30 mouse cellular contexts compared by ENCODE assay signal in the genomic region with DNA sequence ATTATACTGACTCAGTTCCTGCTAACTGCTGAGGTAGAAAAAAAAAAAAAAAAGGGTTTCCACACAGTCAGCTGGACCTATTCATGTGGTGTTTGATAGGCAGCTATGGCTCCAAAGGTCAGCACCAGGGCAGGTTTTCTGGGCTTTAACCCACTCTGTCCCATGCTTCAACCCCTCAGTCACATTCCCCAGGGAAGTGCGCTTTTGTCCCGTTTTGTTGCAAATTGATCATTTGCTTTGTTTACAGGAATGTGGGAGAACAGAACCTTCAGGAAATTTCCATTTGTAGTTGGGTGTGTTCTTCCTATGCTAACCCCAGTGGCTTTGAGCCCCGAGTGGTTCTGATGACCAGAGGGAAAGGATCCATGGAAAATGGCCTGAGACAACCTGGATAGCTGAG.
A peak's percentile ranks its signal among the peaks of the same experiment; 100 is the strongest.
DNase-seq lines count a peak whose midpoint lies in the region; ATAC-seq lines count a peak whose summit lies in the region.
"Had no signal": no experiment of that assay in that cellular context is flagged by ENCODE, and none has a peak within 500 bp of the region (broad histone marks: within the 10 kb centered on the region; RNA-seq: fewer than 3 reads in every experiment).

No protein-coding gene starts in this region.

- no peak overlapping the region for H3K27ac ChIP-seq in hindbrain, embryonic 10.5 days
- H3K27ac ChIP-seq in hindbrain, embryonic 14.5 days: no peak overlapping the region
- H3K27ac ChIP-seq: forebrain, embryonic 10.5 days; forebrain, embryonic 13.5 days; gastrocnemius, adult 2 months; heart, embryonic 15.5 days; hindbrain, embryonic 13.5 days had no signal

- no peaks in the 10 kb centered on the region for H3K27me3 ChIP-seq in hindbrain, embryonic 10.5 days (ENCODE audit: insufficient read depth, poor library complexity, severe bottlenecking)
- H3K27me3 ChIP-seq in hindbrain, embryonic 14.5 days (ENCODE audit: control insufficient read depth, insufficient read depth, low read length): no peaks in the 10 kb centered on the region
- H3K27me3 ChIP-seq: forebrain, embryonic 13.5 days; heart, embryonic 12.5 days; heart, embryonic 15.5 days; hindbrain, embryonic 13.5 days had no signal

- peak; percentile 8 for DNase-seq in hindbrain, embryonic 10.5 days (ENCODE audit: low spot score)
- no peak for DNase-seq in hindbrain, embryonic 14.5 days (ENCODE audit: low spot score)
- DNase-seq in testis, postnatal 10 days (ENCODE audit: low spot score): peak; percentile 7
- no peak for DNase-seq in testis, postnatal 14 days (ENCODE audit: low spot score)
- DNase-seq in R1 (ENCODE audit: low read depth, low spot score): peak; percentile 91
- peak; percentile 18 for DNase-seq in embryo, embryonic 11 days
- no peak for DNase-seq in frontal cortex, postnatal 36 days (ENCODE audit: low spot score in 2 of 2)
- no peak for DNase-seq in lung, postnatal 25 days (ENCODE audit: low spot score)
- DNase-seq: adrenal gland, adult 8-10 months; adrenal gland, postnatal 25 days; cerebellum, adult 11-12 months; cerebellum, adult 8-10 months; cerebellum, postnatal 10 days; cerebellum, postnatal 36 days; gastrocnemius, adult 2 months; gastrocnemius, postnatal 14 days; heart, adult 18-20 months; heart, postnatal 10 days; heart, postnatal 36 days; kidney, adult 11 months had no signal

- H3K4me3 ChIP-seq in hindbrain, embryonic 10.5 days: no peak overlapping the region
- no peak overlapping the region for H3K4me3 ChIP-seq in hindbrain, embryonic 14.5 days (replicated peaks; ENCODE audit: low read length)
- H3K4me3 ChIP-seq: forebrain, embryonic 10.5 days; forebrain, embryonic 13.5 days; gastrocnemius, adult 2 months; heart, embryonic 12.5 days; heart, embryonic 15.5 days; hindbrain, embryonic 13.5 days had no signal

- WGBS in hindbrain, embryonic 10.5 days: 51% methylated on average over 3 of the region's 3 CpGs
- 65% methylated on average over 3 of the region's 3 CpGs for WGBS in hindbrain, embryonic 14.5 days

- ATAC-seq in hindbrain, embryonic 14.5 days (ENCODE audit: low FRiP score): no peak
- ATAC-seq: activated CD4-positive, CD25-positive, alpha-beta regulatory T cell, adult 4 months; CD4-positive, CD25-positive, alpha-beta regulatory T cell, adult 4 months; forebrain, embryonic 13.5 days; forebrain, embryonic 16.5 days; Patski had no signal

- H3K4me2 ChIP-seq in hindbrain, embryonic 14.5 days (replicated peaks): no peak overlapping the region
- H3K4me2 ChIP-seq: forebrain, embryonic 13.5 days; heart, embryonic 12.5 days; heart, embryonic 15.5 days; hindbrain, embryonic 13.5 days had no signal

- H3K36me3 ChIP-seq in hindbrain, embryonic 10.5 days: no peaks in the 10 kb centered on the region
- H3K36me3 ChIP-seq in hindbrain, embryonic 14.5 days (replicated peaks; ENCODE audit: control insufficient read depth, insufficient read depth): no peaks in the 10 kb centered on the region
- H3K36me3 ChIP-seq: forebrain, embryonic 10.5 days; G1E; heart, embryonic 12.5 days; heart, embryonic 15.5 days; hindbrain, embryonic 13.5 days had no signal

- H3K9ac ChIP-seq in hindbrain, embryonic 14.5 days: no peak overlapping the region
- H3K9ac ChIP-seq: forebrain, embryonic 13.5 days; heart, embryonic 12.5 days; heart, embryonic 15.5 days; hindbrain, embryonic 13.5 days had no signal

- no peaks in the 10 kb centered on the region for H3K9me3 ChIP-seq in hindbrain, embryonic 10.5 days
- no peaks in the 10 kb centered on the region for H3K9me3 ChIP-seq in hindbrain, embryonic 14.5 days (ENCODE audit: control insufficient read depth, low read length)
- H3K9me3 ChIP-seq: forebrain, embryonic 10.5 days; forebrain, embryonic 13.5 days; heart, embryonic 12.5 days; heart, embryonic 15.5 days; hindbrain, embryonic 13.5 days had no signal

- H3K4me1 ChIP-seq in hindbrain, embryonic 10.5 days (replicated peaks): peaks cover 13% of the 10 kb centered on the region
- H3K4me1 ChIP-seq in hindbrain, embryonic 14.5 days (replicated peaks; ENCODE audit: control insufficient read depth, insufficient read depth, low read length): no peaks in the 10 kb centered on the region
- H3K4me1 ChIP-seq: forebrain, embryonic 13.5 days; heart, embryonic 12.5 days; heart, embryonic 15.5 days; hindbrain, embryonic 13.5 days had no signal

Comparison
In these comparisons a context has a peak if more than half of its experiments do, and no peak if none do; other contexts are left out.
1. DNase-seq: peak in hindbrain, embryonic 10.5 days (single experiment), testis, postnatal 10 days (single experiment), R1 (single experiment) and embryo, embryonic 11 days (single experiment); none in hindbrain, embryonic 14.5 days (single experiment), testis, postnatal 14 days (single experiment), frontal cortex, postnatal 36 days (0 of 2) and lung, postnatal 25 days (single experiment).